Mouse (Mus musculus): ENCODE results near the gene Olfr1111. TPM values are rescaled to one million over a fixed set of nuclear protein-coding genes. Genes with fewer than 3 reads are reported as not detected.
"Not testable (repeated sequence)": the region's sequence is repeated elsewhere in the genome, so short reads cannot be mapped to it uniquely, and the experiment has no call there.

Gene Olfr1111
- not detected in 2 replicates for polyA plus RNA-seq (2016; fragmentation: Nextera tagmentation; extraction: Ambion mirVana)

DNA sequence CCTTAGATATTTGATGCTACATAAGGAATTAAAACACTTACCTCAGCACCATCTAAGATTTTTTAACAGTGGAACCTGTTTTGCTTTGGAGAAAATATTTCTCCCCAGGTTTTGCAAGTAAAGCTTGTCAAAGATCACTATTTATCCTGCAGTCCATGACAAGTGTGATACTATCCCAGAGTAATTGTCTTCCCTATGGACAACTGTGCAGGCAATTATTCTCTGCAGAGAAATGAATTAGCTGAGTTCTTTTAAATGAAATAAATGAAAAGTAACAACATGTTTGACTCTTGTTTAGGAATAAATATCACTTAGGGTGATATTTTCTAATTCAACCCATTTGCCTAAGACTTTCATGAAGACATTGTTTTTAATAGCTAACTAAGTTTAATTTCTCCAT lies at the start of gene Olfr1111:
Gene Olfr1111 (minus strand): TSS at position 101 of the 400 bp plus-strand sequence.
- ATAC-seq (ENCODE audit: low FRiP score): no peak
- Histone ChIP-seq H3K4me3 (no peak within 1 kb of the TSS), H3K36me3 (no peaks in the 10 kb centered on the region), H3K9me3 (replicated peaks) (no peaks in the 10 kb centered on the region), H3K4me1 (no peaks in the 10 kb centered on the region), H3K27me3 (no peaks in the 10 kb centered on the region), H3K9ac (no peak within 1 kb of the TSS), H3K4me2 (replicated peaks) (no peak within 1 kb of the TSS), H3K27ac (no peak within 1 kb of the TSS)

DNA sequence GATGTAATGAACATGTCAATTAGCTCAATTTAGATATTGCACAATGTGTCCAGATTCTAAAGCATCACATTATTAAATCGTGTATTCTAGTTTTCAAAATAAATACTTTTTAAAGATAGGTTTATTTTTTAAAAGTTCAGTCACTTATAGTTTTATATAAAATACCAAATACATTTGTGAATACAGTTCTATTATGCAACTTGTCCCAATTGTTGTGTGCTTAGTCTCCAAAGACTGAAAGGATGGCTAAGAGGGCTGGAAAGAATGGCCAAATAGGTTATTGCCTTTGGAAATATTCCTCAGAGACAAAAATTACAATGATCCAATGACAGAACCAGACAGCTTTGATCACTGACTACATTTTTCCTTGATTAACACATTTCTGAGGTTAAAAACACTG lies 35.1 kb upstream of the Olfr1111 start, which contains the start of gene Olfr1112:
Gene Olfr1112 (plus strand): TSS at position 301 of the 400 bp plus-strand sequence.
- Histone ChIP-seq H3K27me3 (no peaks in the 10 kb centered on the region), H3K4me3 (no peak within 1 kb of the TSS), H3K9me3 (replicated peaks) (no peaks in the 10 kb centered on the region), H3K36me3 (no peaks in the 10 kb centered on the region), H3K4me1 (no peaks in the 10 kb centered on the region), H3K27ac (no peak within 1 kb of the TSS), H3K4me2 (replicated peaks) (no peak within 1 kb of the TSS), H3K9ac (no peak within 1 kb of the TSS)
- WGBS: 87% methylated on average over 1 of the region's 1 CpGs
- ATAC-seq (ENCODE audit: low FRiP score): no peak

GRCm38 (mm10) chr2:87167731-87168130 lies 15.3 kb upstream of the Olfr1111 start:
- H3K4me1 ChIP-seq; H3K9me3 ChIP-seq (replicated peaks); H3K4me2 ChIP-seq (replicated peaks); H3K27ac ChIP-seq; H3K4me3 ChIP-seq; H3K27me3 ChIP-seq; H3K36me3 ChIP-seq; H3K9ac ChIP-seq; ATAC-seq (ENCODE audit: low FRiP score): not testable (repeated sequence)
- WGBS: 81% methylated on average over 2 of the region's 2 CpGs

- Histone ChIP-seq H3K27me3 (no peaks in the 10 kb centered on the region), H3K27ac (no peak within 1 kb of the TSS)
- 93% methylated on average over 1 of the region's 1 CpGs for WGBS
These were observed 12.2 kb downstream of the Olfr1111 start, which contains the start of gene Olfr1110 for GRCm38 (mm10) chr2:87140200-87140599. Olfr1110 (minus strand) TSS chr2:87140300.

GRCm38 (mm10) chr2:87114467-87114866 lies 38.0 kb downstream of the Olfr1111 start, which contains the start of gene Olfr259:
Olfr259 (minus strand) TSS chr2:87114567.
- Histone ChIP-seq H3K36me3 (no peaks in the 10 kb centered on the region), H3K4me3 (no peak within 1 kb of the TSS), H3K9me3 (replicated peaks) (no peaks in the 10 kb centered on the region), H3K4me2 (replicated peaks) (no peak within 1 kb of the TSS), H3K27me3 (no peaks in the 10 kb centered on the region), H3K9ac (no peak within 1 kb of the TSS), H3K27ac (no peak within 1 kb of the TSS), H3K4me1 (no peaks in the 10 kb centered on the region)
- no peak for ATAC-seq (ENCODE audit: low FRiP score)

More at GRCm38 (mm10) chr2:87140200-87140599, 12.2 kb downstream of the Olfr1111 start, which contains the start of gene Olfr1110:
- Histone ChIP-seq H3K4me2 (replicated peaks) (no peak within 1 kb of the TSS), H3K4me3 (no peak within 1 kb of the TSS), H3K36me3 (no peaks in the 10 kb centered on the region), H3K9ac (no peak within 1 kb of the TSS), H3K4me1 (no peaks in the 10 kb centered on the region), H3K9me3 (replicated peaks) (no peaks in the 10 kb centered on the region)
- ATAC-seq (ENCODE audit: low FRiP score): no peak

Other genes with a start within 250 kb of the Olfr1111 start
- not detected in 2 replicates for gene Olfr1098, start 228.1 kb downstream of the Olfr1111 start, polyA plus RNA-seq (2016; fragmentation: Nextera tagmentation; extraction: Ambion mirVana)
- gene Olfr1099, start 191.9 kb downstream of the Olfr1111 start, polyA plus RNA-seq (2016; fragmentation: Nextera tagmentation; extraction: Ambion mirVana): not detected in 2 replicates
- not detected in 2 replicates for gene Olfr1100, start 172.7 kb downstream of the Olfr1111 start, polyA plus RNA-seq (2016; fragmentation: Nextera tagmentation; extraction: Ambion mirVana)
- gene Olfr1101, start 161.4 kb downstream of the Olfr1111 start, polyA plus RNA-seq (2016; fragmentation: Nextera tagmentation; extraction: Ambion mirVana): not detected in 2 replicates
- gene Olfr1102, start 154.2 kb downstream of the Olfr1111 start, polyA plus RNA-seq (2016; fragmentation: Nextera tagmentation; extraction: Ambion mirVana): not detected in 2 replicates
- not detected in 2 replicates for gene Olfr1104, start 125.5 kb downstream of the Olfr1111 start, polyA plus RNA-seq (2016; fragmentation: Nextera tagmentation; extraction: Ambion mirVana)
- gene Olfr1105, start 116.1 kb downstream of the Olfr1111 start, polyA plus RNA-seq (2016; fragmentation: Nextera tagmentation; extraction: Ambion mirVana): not detected in 2 replicates
- not detected in 2 replicates for gene Olfr1106, start 100.4 kb downstream of the Olfr1111 start, polyA plus RNA-seq (2016; fragmentation: Nextera tagmentation; extraction: Ambion mirVana)
- not detected in 2 replicates for gene Olfr1107, start 76.8 kb downstream of the Olfr1111 start, polyA plus RNA-seq (2016; fragmentation: Nextera tagmentation; extraction: Ambion mirVana)
- not detected in 2 replicates for gene Olfr1109, start 56.6 kb downstream of the Olfr1111 start, polyA plus RNA-seq (2016; fragmentation: Nextera tagmentation; extraction: Ambion mirVana)
- not detected in 2 replicates for gene Olfr259, start 38.1 kb downstream of the Olfr1111 start, polyA plus RNA-seq (2016; fragmentation: Nextera tagmentation; extraction: Ambion mirVana)
- not detected in 2 replicates for gene Olfr1110, start 12.3 kb downstream of the Olfr1111 start, polyA plus RNA-seq (2016; fragmentation: Nextera tagmentation; extraction: Ambion mirVana)
- gene Olfr1112, start 35.2 kb upstream of the Olfr1111 start, polyA plus RNA-seq (2016; fragmentation: Nextera tagmentation; extraction: Ambion mirVana): not detected in 2 replicates
- not detected in 2 replicates for gene Olfr1113, start 56.3 kb upstream of the Olfr1111 start, polyA plus RNA-seq (2016; fragmentation: Nextera tagmentation; extraction: Ambion mirVana)
- gene Olfr1115, start 95.4 kb upstream of the Olfr1111 start, polyA plus RNA-seq (2016; fragmentation: Nextera tagmentation; extraction: Ambion mirVana): not detected in 2 replicates
- not detected in 2 replicates for gene Olfr1116, start 114.9 kb upstream of the Olfr1111 start, polyA plus RNA-seq (2016; fragmentation: Nextera tagmentation; extraction: Ambion mirVana)
- gene Olfr1118, start 155.0 kb upstream of the Olfr1111 start, polyA plus RNA-seq (2016; fragmentation: Nextera tagmentation; extraction: Ambion mirVana): not detected in 2 replicates
- gene Olfr1120, start 202.2 kb upstream of the Olfr1111 start, polyA plus RNA-seq (2016; fragmentation: Nextera tagmentation; extraction: Ambion mirVana): not detected in 2 replicates
- gene Olfr1121, start 217.3 kb upstream of the Olfr1111 start, polyA plus RNA-seq (2016; fragmentation: Nextera tagmentation; extraction: Ambion mirVana): not detected in 2 replicates
- gene Olfr1122, start 233.2 kb upstream of the Olfr1111 start, polyA plus RNA-seq (2016; fragmentation: Nextera tagmentation; extraction: Ambion mirVana): not detected in 2 replicates